Mouse (Mus musculus) retina, postnatal 7 days (tissue): Measurements from ENCODE around the gene Myo3b.
"Not testable (repeated sequence)": the region's sequence is repeated elsewhere in the genome, so short reads cannot be mapped to it uniquely, and the experiment has no call there.

ENCODE experiments used
- DNase-seq: peaks from one replicate; pipeline ENCODE4 v3.0.0-alpha.2; 2012; ENCODE audit warnings: low read depth, low spot score

Myo3b gene

DNA sequence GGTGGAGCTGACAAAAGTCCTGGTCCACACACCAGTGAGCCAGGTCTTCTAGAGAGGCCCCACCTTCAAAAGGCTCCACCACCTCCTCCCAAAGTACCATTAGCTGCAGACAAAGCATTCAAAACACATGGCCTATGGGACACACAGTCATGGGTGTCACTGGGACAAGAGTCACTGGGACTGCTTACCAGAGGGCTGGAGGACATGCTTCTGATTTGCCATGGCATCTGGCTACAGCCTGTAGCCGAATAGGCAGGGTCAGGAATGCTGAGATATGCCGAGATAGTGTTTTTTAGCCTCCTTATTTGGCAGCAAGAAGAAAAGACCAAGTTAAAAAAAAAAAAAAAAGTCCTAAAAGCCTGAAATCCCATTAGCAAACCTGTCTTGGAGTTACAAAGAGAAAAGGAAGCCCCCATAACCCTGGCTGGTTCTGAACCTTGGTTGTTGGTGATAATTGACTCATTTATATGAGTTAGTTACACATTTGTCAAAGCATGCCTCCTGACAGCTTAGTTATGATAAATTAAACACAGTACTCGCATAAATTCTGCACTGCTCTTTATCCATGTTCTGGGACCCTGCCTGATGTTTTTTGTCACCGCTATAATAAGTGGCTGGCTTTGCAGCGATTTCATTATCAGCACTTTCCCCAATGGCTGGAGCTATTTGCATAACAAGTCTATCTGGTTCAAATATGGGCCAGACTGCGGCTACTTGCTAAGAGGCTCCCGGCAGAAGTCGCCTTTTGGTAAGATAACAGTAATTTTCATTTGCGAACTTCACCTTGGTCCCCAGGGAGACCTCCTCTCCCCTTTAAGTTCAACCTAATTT, 156.7 kb downstream of the Myo3b start:
- no peak for DNase-seq

DNA sequence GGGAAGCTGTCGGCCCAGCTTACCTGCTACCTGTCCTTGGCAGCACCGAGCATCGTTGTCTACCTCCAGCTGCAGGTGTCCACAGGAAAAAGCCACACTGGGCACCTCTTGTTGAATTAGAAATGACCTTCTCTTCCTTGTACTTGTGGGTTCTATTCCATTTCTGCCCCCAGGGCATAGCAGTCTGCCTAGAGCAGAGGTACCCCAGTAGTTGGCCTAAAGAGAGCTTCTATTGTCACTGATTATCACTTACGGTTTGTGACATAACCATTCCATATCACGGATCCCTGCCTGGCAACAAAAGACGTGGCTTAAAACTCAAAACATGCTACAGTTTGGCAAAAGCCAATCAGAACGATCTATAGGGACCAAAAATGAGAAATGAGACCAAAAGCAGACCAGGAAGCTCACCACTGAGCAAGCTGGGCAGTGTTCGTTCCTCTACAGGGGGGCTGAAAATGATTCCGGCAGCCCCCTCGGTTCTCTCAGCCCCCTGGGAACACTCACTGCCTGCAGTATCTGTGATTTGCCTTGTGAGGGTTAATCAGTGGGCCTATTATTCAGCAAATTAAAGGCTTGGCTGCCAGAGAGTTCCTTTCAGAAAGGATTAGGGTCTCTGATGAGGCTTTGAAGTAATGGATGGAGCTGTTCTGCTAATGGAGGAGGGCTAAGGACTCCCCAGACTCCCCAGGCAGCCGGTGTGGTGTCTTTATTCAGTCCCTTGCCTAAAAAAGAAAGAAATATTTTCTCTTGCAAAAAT, 163.1 kb downstream of the Myo3b start:
- no peak for DNase-seq

DNA sequence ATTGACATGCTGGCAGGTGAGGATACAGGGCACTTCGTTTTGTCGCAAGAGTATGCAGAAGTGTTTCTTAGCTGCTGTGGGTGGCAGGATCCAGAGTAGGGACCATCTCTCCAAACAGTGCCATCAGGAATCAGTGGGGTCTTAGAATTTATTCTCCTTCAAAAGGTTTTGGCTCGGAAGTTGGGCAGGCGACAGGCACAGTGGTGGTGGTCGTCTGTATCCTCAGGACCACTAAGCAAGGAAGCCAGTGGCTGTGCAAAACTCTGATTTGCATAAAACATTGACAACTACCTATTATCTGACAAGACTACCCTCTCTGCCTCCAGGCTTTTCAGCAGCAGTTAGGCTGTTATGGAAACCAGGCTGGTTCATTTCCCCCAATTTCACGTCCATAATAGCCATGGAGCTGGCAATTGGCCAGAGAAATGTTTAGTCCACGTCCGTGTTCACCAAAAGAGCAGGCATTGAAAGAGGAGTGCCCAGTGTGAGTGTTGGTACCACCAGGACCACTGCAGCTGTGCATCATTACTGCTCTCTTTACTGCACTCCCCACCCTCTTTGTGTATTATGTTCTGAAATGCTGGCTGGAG, 163.7 kb downstream of the Myo3b start:
- DNase-seq: no peak

DNA sequence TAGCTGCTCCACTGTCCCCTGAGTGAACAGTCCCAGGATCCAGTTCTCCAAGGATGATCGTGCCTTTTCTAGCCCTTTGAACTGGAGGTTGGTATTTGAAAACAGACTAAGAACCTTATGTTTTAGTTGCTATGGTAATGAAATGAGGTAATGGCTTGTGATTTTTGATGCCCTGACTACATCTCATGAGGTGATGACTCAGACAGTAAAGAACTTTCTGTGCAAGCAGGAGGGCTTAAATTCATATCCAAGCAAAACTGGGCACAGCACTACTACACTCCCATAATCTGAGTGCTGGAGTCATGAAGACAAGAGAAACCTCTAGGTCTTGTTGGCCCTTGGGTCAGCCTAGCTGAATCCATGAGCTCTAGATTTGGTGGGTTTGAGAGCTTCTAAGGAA, 169.5 kb downstream of the Myo3b start:
- DNase-seq: no peak

DNA sequence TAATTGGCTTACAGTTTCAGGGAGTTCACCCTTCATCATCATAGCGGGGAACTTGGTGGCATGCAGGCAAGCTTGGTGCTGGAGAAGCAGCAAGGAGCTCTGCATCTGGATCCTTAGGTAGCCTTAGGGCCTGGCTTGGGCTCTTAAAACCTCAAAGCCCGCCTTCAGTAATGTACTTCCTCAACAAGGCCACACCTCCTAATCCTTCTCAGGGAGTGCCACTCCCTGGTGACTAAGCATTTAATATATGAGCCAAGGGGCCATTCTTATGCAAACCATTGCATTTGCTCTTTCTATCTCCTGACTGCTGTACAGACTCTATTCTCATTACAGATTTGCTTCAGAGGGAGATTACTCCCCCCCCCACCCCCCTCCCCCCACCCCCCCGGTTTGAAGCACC, 170.9 kb downstream of the Myo3b start:
- no peak for DNase-seq

DNA sequence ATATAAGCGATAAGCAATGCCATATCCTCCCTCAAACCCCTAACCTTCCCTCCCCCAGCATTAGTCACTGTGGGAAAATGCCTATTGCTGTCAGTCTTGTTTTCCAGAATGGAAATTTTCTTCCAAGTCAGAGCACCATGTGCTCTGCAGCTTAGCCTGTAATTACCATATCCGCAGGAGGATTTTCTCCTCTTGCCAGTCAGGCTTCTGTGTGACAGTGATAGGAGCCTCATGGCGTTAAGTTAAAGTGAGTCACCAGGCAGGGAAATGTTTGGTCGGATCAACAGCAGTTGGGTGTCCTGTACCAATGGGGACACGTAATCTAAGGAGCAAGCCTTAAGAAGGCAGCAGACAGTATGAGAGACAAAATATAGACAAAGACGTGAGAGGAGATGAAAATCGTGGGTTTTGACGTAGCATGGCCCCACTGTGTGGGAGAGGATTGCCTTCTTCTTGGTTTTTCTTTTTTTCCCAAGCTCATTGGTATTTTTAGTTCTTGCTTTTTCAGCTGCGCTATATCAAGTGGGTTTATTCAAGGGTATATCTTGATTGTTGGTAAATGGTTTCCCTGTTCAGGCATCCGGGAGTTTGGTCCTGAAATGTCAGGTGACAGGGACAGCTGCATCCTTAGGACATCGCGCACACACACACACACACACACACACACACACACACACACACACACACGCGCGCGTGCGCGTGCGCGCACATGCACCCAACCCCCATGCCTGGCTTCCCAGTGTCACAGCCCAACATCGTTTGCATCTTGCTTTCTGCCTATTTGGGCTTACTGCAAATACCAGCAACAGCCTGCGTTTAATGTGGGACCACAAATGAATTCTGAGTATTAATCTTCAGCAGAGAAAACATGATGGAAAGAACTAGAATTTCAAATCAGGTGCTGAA, 171.8 kb downstream of the Myo3b start:
- DNase-seq: no peak

DNA sequence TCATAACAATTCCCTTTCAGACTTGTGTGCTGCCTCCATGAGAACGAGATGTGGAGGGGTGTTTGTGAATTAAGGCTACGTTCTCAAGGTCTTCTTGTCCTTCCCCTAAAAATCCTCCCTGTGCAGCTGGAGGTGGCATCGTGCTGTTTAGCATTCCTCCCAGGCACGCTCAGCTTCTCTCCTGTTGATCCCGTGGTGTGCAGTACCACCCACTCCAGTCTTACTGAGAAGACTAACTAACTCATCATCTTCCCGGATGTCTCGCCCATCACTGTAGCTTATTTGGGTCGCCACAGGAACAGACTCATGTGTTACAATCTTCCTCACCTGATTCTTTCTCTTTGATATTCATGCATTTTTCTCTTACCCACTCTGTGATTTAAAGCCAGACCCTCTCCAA, 175.5 kb downstream of the Myo3b start:
- DNase-seq: no peak

DNA sequence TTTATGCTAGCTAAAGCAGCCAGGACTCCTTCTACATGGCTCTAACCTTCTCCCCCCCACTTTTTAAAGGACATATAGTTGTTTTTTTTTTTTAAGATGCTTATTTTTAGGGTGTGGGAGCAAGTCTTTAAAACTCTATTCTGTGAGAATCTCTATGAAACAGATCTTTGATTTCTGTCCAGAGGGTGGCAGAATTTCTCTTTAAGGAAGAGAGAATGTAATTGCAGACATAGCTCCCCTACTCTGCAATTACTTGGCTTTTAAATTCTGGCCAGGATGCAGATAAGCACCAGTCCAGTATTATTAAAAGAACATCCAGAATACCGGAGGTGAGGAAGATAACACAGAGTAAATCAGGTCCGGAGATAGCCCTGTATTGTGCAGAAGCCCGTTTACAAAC, 178.9 kb downstream of the Myo3b start:
- no peak for DNase-seq

DNA sequence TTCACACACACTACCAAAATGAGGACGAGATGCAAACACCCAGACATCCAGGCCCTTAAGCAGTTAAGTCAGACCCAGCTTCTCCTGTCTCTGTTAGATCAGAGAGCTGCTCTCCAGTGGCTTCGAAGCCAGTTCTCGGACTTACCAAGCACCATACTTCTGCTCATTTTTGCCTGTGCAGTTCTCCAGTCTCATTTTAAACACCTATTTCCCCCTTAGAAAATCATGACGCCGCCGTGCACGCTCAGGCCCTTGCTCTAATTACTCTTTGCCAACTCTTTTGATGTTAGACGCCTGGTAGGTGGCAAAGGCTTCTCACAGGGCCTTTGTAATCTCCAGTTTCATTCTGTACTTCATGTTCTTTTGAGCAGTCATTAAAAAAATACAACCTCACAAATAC, 179.5 kb downstream of the Myo3b start:
- DNase-seq: no peak

DNA sequence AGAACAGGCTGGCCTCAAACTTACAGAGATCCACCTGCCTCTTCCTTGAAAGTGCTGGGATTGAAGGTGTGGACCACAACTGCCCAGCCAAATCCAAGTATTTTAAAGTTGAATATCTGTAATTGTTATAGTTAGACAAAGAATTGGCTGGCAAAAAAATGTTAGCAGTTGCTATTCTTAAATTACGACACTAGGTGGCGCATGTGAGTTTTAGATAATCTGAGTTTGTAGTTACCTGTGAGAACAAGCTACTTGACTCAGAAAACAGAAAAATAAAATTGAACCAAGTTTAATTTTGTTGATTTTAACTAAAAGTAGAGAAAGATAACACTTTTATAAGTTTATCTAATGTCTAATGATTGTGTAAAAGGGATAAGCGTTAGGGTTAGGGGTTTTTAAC, 187.8 kb downstream of the Myo3b start:
- DNase-seq: no peak

DNA sequence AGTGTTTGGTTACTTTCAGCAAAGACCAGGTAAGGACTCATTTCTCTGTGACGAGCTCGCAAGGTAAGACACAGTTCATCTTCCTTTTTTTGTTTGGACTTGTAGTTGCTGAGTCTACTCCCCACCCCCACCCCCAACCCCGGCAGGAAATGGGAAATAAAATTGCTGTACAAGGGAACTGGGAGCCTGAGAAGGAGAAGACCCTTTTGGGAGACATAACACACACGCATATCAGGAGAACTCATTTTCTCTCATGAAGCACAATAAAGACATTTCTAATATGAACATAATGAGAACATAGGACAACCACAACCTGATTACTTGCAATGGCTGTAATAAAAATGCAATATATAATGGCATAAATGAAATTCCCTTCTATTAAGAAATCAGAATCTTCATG, 195.5 kb downstream of the Myo3b start:
- not testable (repeated sequence) for DNase-seq

DNA sequence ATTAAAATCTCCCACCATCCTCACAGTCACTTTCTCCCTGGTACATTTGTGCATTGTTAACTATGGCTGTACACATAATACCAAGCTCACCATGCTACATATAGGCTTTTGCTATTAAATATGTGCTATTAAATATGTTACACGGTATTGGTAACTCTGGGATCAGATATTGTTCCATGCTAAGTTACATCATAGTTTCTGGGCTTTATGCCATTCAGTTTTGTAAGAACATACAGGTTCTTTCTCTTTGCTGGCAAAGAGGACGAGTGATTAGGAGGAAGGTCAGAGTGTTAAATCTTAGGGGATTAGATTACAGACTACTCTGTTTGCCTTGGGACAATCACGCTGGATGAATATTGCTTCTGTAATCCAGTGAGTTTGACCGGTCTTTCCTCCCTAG, 207.1 kb downstream of the Myo3b start:
- DNase-seq: no peak

DNA sequence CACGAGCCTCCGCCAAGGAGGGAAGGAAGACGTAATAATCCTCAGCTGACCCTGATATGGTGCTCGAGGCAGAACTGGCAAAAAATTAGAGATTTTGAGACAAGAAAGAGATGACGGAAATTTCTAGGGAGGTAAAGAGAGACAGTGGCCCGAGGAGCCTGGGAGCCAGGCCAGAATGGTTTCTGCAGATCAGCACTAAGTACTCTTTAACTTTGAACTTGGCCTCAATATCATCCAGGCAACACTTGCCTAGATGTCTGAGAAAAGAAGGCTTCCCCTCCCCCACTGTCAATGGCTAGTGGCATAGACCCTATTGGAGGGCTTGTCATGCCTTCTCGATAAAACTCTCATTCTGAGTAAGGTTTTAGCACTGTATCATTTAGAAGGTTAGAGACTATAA, 209.7 kb downstream of the Myo3b start:
- DNase-seq: no peak

DNA sequence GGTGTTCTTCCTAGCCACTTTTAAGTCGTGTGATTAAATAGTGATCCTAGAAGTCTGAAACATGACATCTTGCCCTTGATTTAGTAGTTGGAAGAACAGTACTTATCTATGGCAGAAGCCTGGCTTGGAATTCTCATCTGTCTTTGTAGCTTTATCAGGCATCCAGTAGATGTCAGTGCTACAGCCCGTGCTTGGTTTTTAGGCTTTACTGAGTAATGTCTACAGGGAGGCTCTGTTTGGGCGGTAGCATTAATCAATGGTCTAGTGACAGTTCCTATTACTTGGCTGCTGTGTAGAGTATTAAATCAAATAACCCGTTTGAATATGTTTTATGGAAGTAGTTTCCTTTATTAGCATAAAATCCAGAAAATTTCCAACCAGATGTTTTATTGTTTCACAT, 210.9 kb downstream of the Myo3b start:
- DNase-seq: no peak

DNA sequence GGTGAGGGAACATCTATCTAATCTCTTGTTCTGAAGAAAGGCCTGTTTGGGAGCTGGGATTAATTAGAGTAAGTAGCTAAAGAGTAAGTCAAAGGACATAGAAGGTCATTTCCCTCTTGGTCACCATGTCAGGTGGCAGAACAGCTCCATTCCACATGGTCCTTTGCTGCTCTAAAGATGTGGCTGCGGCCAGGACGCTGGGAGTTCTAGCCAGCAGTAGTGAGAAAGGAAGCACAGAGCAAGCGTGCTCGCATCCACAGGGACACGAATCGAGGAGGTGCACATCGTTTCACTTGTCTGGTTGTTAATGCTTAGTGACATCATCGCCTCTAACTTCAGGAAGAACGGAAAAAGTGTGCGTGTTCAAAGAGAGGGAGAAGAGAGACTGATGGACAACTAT, 212.3 kb downstream of the Myo3b start:
- no peak for DNase-seq

DNA sequence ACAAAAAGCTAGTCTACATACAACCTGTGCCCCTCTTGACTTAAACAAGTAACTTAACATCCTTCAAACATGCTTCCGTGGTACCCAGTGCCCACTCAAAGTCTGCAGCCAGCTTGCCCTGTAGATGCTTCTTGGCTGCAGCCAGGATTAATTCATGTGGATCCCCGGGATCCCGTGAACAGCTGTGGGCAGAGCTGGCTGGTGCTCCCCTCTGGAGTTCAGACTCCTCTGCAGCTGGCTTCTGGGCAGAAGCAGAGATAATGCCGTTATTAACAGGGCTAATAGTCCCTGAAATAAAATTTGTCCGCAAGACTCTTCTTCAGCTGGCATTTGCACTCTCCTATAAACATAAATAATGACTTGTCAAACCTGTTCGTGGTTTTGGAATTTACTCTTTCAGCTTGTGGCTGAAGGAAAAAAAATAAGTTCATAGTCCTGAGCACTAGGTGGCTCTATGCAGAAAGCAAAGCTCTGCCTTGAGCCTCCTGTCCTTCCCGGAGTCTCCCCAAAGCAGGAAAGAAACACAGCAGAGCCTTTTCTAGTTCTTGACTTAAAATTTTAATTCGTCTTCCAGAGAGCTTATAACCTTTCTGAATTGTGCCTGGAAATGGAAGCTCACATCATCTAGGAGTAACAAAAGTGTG, 220.6 kb downstream of the Myo3b start:
- no peak for DNase-seq

DNA sequence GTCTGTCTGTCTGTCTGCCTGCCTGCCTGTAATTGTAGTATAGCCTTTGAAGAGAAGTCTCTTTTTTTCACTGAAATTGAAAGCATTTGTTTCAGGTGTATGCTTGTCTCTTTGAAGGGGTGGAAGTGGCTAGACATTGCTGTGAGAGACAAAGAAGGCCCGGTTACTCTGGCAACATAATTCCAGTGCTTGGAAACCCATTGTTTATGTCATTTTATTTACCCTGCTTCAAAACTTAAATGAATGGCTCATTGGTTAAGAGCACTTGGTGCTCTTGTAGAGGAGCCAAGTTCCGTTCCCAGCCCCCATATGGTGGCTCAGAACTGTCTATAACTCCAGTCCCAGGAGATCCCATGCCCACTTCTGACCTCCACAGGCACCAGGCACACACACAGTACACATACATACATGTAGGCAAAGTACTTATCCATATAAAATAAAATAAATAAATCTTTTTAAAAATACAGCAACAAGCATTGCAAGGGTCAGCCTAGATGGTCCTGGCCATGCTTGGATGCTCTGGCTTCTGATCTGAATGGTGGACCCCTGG, 221.8 kb downstream of the Myo3b start:
- no peak for DNase-seq

DNA sequence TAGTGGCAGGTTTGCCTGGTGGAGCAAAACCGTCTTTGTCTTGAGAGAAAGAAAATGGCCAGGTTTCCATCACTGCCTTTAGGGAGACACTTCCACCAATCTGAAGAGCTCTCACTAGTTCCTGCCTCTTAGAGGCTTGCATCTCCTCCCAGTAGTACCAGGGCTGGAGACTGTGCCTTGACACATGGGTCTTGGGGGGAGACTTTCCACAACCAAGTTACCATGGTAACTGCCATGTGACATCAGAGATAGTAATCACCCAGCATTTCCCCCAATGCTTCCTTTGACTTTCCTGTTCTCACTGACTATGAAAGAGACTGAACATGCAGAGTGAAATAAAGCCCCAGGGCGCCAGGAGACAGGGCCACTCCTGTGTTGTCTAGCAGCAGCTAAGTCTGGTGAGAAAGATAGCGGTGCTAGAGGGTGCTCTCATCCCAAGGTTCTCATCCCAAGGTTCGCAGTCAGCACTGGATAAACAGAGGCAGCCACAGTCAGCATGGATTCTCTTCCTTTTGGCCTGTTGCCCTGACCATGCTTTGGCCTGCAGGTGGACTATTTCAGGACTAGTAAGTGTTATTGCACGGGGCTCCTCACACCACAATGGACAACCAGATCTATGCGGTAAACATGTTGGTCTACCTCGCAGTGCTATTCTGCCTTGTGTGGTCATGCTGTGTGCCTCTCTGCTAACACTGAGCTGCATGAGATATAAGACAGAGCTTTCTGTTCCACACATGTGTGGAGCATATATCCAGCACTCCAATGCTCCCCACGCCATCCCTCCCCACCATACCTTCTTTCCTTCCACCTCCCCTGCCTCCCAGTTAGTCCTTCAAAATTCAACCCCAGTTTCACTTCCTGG, 223.0 kb downstream of the Myo3b start:
- DNase-seq: no peak

DNA sequence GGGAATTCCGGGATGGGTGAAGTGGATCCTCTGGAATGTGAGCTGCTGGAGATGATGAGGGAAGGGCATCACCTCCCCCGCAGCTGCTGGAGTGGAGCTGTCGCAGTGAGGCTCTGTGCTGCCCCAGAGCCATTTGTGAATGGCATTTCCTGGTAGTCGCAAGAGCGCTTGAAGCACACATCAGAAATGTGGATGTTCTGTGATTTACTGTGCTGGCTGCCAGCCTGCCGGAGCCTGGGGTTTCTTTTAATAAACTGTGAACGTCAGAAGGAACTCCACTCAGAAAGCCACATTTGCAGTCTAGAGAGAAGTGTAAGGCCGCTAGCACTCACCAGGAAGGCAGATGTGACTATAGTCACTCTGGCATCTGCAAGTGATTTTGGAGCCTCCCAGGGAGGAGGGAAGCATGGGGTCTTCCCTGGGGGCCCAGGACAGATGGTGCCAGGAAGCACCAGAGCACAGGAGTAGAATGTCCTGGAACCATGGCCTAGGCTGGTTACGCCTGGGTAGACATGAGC, 223.7 kb downstream of the Myo3b start:
- DNase-seq: no peak
